Mouse (Mus musculus) gastrocnemius, adult 2 months (tissue): ENCODE data around the gene Fam98a. TPM values are rescaled to one million over a fixed set of nuclear protein-coding genes. Genes with fewer than 3 reads are reported as not detected.

Experiments
- DNase-seq: peaks from one replicate; pipeline ENCODE4 v3.0.0; 2022
- H3K27ac ChIP-seq: fragments of 200-600 bp; 2 replicates; pipeline ENCODE4 v1.8.1; 2022; ENCODE audit warnings: mild to moderate bottlenecking
- H3K4me3 ChIP-seq: fragments of 200-600 bp; 2 replicates; pipeline ENCODE4 v1.8.1; 2022; ENCODE audit warnings: mild to moderate bottlenecking, moderate library complexity
- CTCF ChIP-seq: fragments of 200-600 bp; IDR thresholded peaks from 2 replicates; pipeline ENCODE4 v1.8.1; 2022; ENCODE audit warnings: antibody characterized with exemption, mild to moderate bottlenecking, moderate library complexity
- intact Hi-C: fragments of 180-260 bp; cut with DNase I; formaldehyde crosslinking; loops from one replicate; pipeline ENCODE4 v1.15.1; 2025
- long read RNA-seq, 2 experiments: library from polyadenylated mRNA; stranded (forward); transcript quantifications; one replicate each; pipeline ENCODE4 v2.0.0; 2021
- total RNA-seq, 2 experiments: library from RNA; stranded (reverse); gene quantifications; 2 replicates each; pipeline ENCODE4 v1.2.3; 2021

Fam98a gene
- 10 to 100 TPM; 33.1 to 34.6 TPM for total RNA-seq
- long read RNA-seq, experiment 1, transcript Fam98a-201 (8 exons, 2,817 nt): major isoform, 14 of 15 reads
- long read RNA-seq, experiment 1, partial matches to known transcripts: 0 of 15 reads
- long read RNA-seq, experiment 1, other reads (novel, unspliced or antisense): 1 of 15 reads
- long read RNA-seq, experiment 2, transcript Fam98a-201 (8 exons, 2,817 nt): major isoform, 17 of 19 reads
- long read RNA-seq, experiment 2, partial matches to known transcripts: 1 of 19 reads
- long read RNA-seq, experiment 2, other reads (novel, unspliced or antisense): 1 of 19 reads

DNA sequence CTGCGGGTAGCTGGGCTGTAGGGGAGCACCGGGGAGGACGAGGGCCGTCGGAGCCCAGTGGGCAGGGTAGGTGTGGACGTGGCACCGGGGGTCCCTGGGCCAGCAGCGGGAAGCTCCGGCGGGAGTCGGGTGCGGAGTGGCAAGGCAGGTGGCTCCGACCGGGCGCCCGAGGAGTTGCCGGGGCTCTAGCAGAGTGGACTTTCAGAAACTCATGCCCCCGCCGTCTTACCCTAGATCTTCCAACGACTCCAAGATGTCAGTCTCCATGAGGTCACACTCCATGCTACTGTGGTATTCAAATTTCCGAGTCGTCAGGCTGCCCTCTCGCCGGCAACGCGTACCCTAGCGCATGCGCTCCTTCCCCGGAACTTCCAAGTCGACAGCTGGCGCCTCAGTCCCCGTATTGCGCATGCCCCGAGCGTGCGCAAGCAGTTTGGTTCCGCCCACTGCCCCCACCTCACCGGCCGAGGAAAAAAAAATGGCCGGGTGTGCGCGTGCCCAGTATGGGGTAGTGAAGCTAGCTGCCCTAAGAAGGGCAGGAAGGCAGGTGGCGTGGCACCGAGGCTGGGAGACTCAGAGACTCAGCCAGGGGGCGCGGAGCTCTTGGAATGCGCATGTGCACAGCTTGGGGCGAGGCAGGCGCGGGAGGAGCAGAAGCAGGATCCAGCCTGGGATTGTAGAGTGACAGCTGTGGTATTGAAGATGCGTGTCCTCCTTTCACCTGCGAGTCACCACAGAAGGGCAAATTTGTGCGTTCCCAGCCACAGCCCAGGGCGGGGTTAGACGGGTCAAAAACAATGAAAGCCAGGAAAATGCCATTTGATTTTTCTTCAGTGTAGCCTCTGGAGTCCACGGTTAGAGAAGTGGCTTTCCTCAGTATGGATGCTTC lies at the start of gene Fam98a:
TSS of gene Fam98a (minus strand) at position 435 of the 889 bp plus-strand sequence.
- DNase-seq: peak; percentile 99
- Histone ChIP-seq H3K4me3 (peak within 1 kb of the TSS; percentile 93), H3K27ac (peak within 1 kb of the TSS; percentile 97)
- intact Hi-C loops: no loop called here
- TF ChIP-seq CTCF: peak; percentile 80

GRCm38 (mm10) chr17:75598652-75599051 lies 46.9 kb upstream of the Fam98a start:
- intact Hi-C loops: no loop called here

GRCm38 (mm10) chr17:75582738-75583137 lies 31.0 kb upstream of the Fam98a start:
- no peak for TF ChIP-seq CTCF

More at GRCm38 (mm10) chr17:75598652-75599051, 46.9 kb upstream of the Fam98a start:
- no peak for TF ChIP-seq CTCF
- Histone ChIP-seq H3K4me3 (no peak overlapping the region), H3K27ac (no peak overlapping the region)
- no peak for DNase-seq

GRCm38 (mm10) chr17:75575608-75576007 lies 23.9 kb upstream of the Fam98a start:
- DNase-seq: no peak
- intact Hi-C loops: no loop called here

More at GRCm38 (mm10) chr17:75582738-75583137, 31.0 kb upstream of the Fam98a start:
- DNase-seq: no peak
- intact Hi-C loops: no loop called here
- Histone ChIP-seq H3K27ac (no peak overlapping the region), H3K4me3 (no peak overlapping the region)

GRCm38 (mm10) chr17:75558041-75558440 lies 6.3 kb upstream of the Fam98a start:
- no peak overlapping the region for H3K4me3 ChIP-seq
- DNase-seq: no peak
- TF ChIP-seq CTCF: no peak
- no peak overlapping the region for H3K27ac ChIP-seq
- intact Hi-C loops: no loop called here

More at GRCm38 (mm10) chr17:75575608-75576007, 23.9 kb upstream of the Fam98a start:
- TF ChIP-seq CTCF: no peak
- no peak overlapping the region for H3K4me3 ChIP-seq
- H3K27ac ChIP-seq: no peak overlapping the region

GRCm38 (mm10) chr17:75557031-75557430 lies 5.3 kb upstream of the Fam98a start:
- TF ChIP-seq CTCF: no peak
- Histone ChIP-seq H3K4me3 (no peak overlapping the region), H3K27ac (no peak overlapping the region)
- intact Hi-C loops: no loop called here
- DNase-seq: no peak

DNA sequence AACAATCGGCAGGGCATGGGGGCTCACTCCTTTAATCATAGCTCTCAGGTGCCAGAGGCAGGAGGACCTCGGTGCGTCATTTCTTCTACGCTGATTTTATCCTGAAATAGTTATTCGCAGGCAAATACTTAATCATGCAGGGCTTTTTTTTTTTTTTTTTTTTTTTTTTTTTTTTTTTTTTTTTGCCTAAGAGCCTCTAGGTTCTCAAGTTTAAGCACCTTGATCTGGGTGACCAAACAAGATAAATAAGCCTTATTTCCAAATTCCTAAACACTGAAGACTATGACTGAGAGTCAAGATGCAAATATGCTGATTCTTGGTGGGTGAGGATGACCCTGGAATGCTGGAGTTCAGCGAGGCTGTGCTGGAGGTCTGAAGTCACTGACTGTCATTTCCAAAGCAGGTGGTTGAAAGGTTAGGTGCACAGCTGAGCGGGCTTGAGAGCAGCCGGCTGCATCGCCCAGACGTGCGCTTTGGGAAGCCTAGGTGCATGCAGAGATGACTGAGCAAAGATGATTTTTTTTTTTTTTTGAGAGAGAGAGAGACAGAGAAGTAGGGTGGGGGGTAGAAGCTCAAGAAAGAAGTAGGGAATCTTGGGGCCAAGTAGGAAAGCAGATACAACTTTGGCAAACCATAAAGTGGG lies 854 bp downstream of the Fam98a start:
- no peak for DNase-seq
- intact Hi-C loops: no loop called here
- TF ChIP-seq CTCF: no peak
- Histone ChIP-seq H3K4me3 (peak overlapping the region; percentile 93), H3K27ac (peak overlapping the region; percentile 97)

GRCm38 (mm10) chr17:75544262-75544661 lies 7.5 kb downstream of the Fam98a start:
- no peak overlapping the region for H3K27ac ChIP-seq

GRCm38 (mm10) chr17:75543434-75543833 lies 8.3 kb downstream of the Fam98a start:
- no peak for DNase-seq
- intact Hi-C loops: no loop called here
- TF ChIP-seq CTCF: no peak

More at GRCm38 (mm10) chr17:75544262-75544661, 7.5 kb downstream of the Fam98a start:
- intact Hi-C loops: no loop called here
- no peak overlapping the region for H3K4me3 ChIP-seq
- no peak for TF ChIP-seq CTCF
- peak; percentile 39 for DNase-seq

GRCm38 (mm10) chr17:75539841-75540240 lies 11.9 kb downstream of the Fam98a start:
- Histone ChIP-seq H3K4me3 (no peak overlapping the region), H3K27ac (no peak overlapping the region)
- no peak for DNase-seq
- intact Hi-C loops: loop anchor here (10.0 kb wide), 1 partner anchor 135 kb away; no protein-coding TSS in a partner anchor
- TF ChIP-seq CTCF: no peak

More at GRCm38 (mm10) chr17:75543434-75543833, 8.3 kb downstream of the Fam98a start:
- Histone ChIP-seq H3K27ac (no peak overlapping the region), H3K4me3 (no peak overlapping the region)

DNA sequence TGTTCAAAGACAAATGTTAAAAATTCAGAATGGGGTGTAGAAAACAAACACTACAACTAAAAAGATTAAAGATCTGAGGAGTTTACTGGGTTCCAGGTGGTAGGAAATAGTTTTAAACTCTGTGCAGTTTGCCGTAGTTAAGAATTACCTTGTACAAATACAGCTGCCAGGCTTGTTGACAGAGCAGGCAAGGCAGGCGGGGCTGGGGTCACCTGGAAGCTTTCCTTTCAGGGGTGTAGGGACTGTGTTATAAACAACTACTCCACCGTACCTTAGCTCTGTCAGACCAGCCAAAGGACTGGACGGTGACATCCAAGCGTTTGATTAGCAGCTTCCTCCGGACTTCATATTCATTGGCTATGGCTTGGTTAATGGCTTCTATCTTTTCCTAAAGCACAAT lies 12.6 kb downstream of the Fam98a start:
- intact Hi-C loops: loop anchor here (10.0 kb wide), 1 partner anchor 134 kb away; no protein-coding TSS in a partner anchor
- DNase-seq: no peak
- Histone ChIP-seq H3K4me3 (no peak overlapping the region), H3K27ac (no peak overlapping the region)
- TF ChIP-seq CTCF: no peak

- TF ChIP-seq CTCF: no peak
- no peak for DNase-seq
- Histone ChIP-seq H3K27ac (no peak overlapping the region), H3K4me3 (no peak overlapping the region)
- intact Hi-C loops: loop anchor here (10.0 kb wide), 1 partner anchor 134 kb away; no protein-coding TSS in a partner anchor
These were observed 13.3 kb downstream of the Fam98a start for GRCm38 (mm10) chr17:75538431-75538830.
